Mouse (Mus musculus): ENCODE data around the gene Zfp575. TPM values are rescaled to one million over a fixed set of nuclear protein-coding genes. Genes with fewer than 3 reads are reported as not detected.

Gene Zfp575
- polyA plus RNA-seq (2015; fragmentation: Nextera tagmentation; extraction: Ambion mirVana) = 1.0 and 1.5 TPM in 2 replicates

GRCm38 (mm10) chr7:24587330-24588105, at the start of gene Zfp575, which contains the start of gene Ethe1:
Gene Zfp575, minus strand, starts transcription at chr7:24587641.
Gene Ethe1, plus strand, starts transcription at chr7:24587543.

GRCm38 (mm10) chr7:24636264-24636663, 48.8 kb upstream of the Zfp575 start, which contains the start of gene Lypd3:
Gene Lypd3, plus strand, starts transcription at chr7:24636550.

GRCm38 (mm10) chr7:24610144-24610878, 22.9 kb upstream of the Zfp575 start, which contains the start of gene Phldb3:
Gene Phldb3, plus strand, starts transcription at chr7:24610763.

GRCm38 (mm10) chr7:24546068-24546614, 41.3 kb downstream of the Zfp575 start, which contains the start of the genes Pinlyp and Xrcc1:
Gene Pinlyp, minus strand, starts transcription at chr7:24546118.
Gene Xrcc1, plus strand, starts transcription at chr7:24546289.

Other genes with a start within 250 kb of the Zfp575 start
- gene Lypd5, start 238.4 kb downstream of the Zfp575 start, polyA plus RNA-seq (2015; fragmentation: Nextera tagmentation; extraction: Ambion mirVana) = 0.08 TPM in 1 of 2 replicates, not detected in the other
- gene Kcnn4, start 217.4 kb downstream of the Zfp575 start, polyA plus RNA-seq (2015; fragmentation: Nextera tagmentation; extraction: Ambion mirVana) = 122 and 131 TPM in 2 replicates
- gene Smg9, start 188.0 kb downstream of the Zfp575 start, polyA plus RNA-seq (2015; fragmentation: Nextera tagmentation; extraction: Ambion mirVana) = 24.6 and 25.3 TPM in 2 replicates
- 0.29 and 0.42 TPM in 2 replicates for gene Irgc1, start 135.3 kb downstream of the Zfp575 start, polyA plus RNA-seq (2015; fragmentation: Nextera tagmentation; extraction: Ambion mirVana)
- gene Plaur, start 125.2 kb downstream of the Zfp575 start, polyA plus RNA-seq (2015; fragmentation: Nextera tagmentation; extraction: Ambion mirVana) = 26.4 and 31.6 TPM in 2 replicates
- gene Cadm4, start 105.6 kb downstream of the Zfp575 start, polyA plus RNA-seq (2015; fragmentation: Nextera tagmentation; extraction: Ambion mirVana) = 5.3 and 6.6 TPM in 2 replicates
- 6.1 and 9.6 TPM in 2 replicates for gene Zfp428, start 80.6 kb downstream of the Zfp575 start, polyA plus RNA-seq (2015; fragmentation: Nextera tagmentation; extraction: Ambion mirVana)
- gene AC161166.1, start 75.2 kb downstream of the Zfp575 start, polyA plus RNA-seq (2015; fragmentation: Nextera tagmentation; extraction: Ambion mirVana) = 0.11 TPM in 1 of 2 replicates, not detected in the other
- 1.5 and 2.0 TPM in 2 replicates for gene Irgq, start 57.0 kb downstream of the Zfp575 start, polyA plus RNA-seq (2015; fragmentation: Nextera tagmentation; extraction: Ambion mirVana)
- gene Pinlyp, start 41.5 kb downstream of the Zfp575 start, polyA plus RNA-seq (2015; fragmentation: Nextera tagmentation; extraction: Ambion mirVana) = 0.21 TPM in 1 of 2 replicates, not detected in the other
- gene Xrcc1, start 41.4 kb downstream of the Zfp575 start, polyA plus RNA-seq (2015; fragmentation: Nextera tagmentation; extraction: Ambion mirVana) = 40.3 and 40.4 TPM in 2 replicates
- 23.2 and 28.2 TPM in 2 replicates for gene Ethe1, start 98 bp downstream of the Zfp575 start, polyA plus RNA-seq (2015; fragmentation: Nextera tagmentation; extraction: Ambion mirVana)
- 0.28 and 0.38 TPM in 2 replicates for gene Phldb3, start 23.1 kb upstream of the Zfp575 start, polyA plus RNA-seq (2015; fragmentation: Nextera tagmentation; extraction: Ambion mirVana)
- 0.10 TPM in 1 of 2 replicates, not detected in the other for gene Lypd3, start 48.9 kb upstream of the Zfp575 start, polyA plus RNA-seq (2015; fragmentation: Nextera tagmentation; extraction: Ambion mirVana)
- not detected in 2 replicates for gene Tex101, start 89.0 kb upstream of the Zfp575 start, polyA plus RNA-seq (2015; fragmentation: Nextera tagmentation; extraction: Ambion mirVana)
- gene BC049730, start 121.6 kb upstream of the Zfp575 start, polyA plus RNA-seq (2015; fragmentation: Nextera tagmentation; extraction: Ambion mirVana) = not detected in 2 replicates
- not detected in 2 replicates for gene Gm4763, start 139.3 kb upstream of the Zfp575 start, polyA plus RNA-seq (2015; fragmentation: Nextera tagmentation; extraction: Ambion mirVana)
- 23.7 and 40.3 TPM in 2 replicates for gene Cd177, start 172.7 kb upstream of the Zfp575 start, polyA plus RNA-seq (2015; fragmentation: Nextera tagmentation; extraction: Ambion mirVana)
- gene Ceacam10, start 189.6 kb upstream of the Zfp575 start, polyA plus RNA-seq (2015; fragmentation: Nextera tagmentation; extraction: Ambion mirVana) = 12.4 and 21.1 TPM in 2 replicates